Mouse (Mus musculus): Measurements from ENCODE around the gene Coa3.

Coa3 gene

GRCm38 (mm10) chr11:101282896-101283295, 4.0 kb upstream of the Coa3 start:
- DNase-seq (ENCODE audit: low spot score in 2 of 2): no peak

GRCm38 (mm10) chr11:101280837-101281236, 1.9 kb upstream of the Coa3 start:
- DNase-seq (ENCODE audit: low spot score in 2 of 2): no peak

DNA sequence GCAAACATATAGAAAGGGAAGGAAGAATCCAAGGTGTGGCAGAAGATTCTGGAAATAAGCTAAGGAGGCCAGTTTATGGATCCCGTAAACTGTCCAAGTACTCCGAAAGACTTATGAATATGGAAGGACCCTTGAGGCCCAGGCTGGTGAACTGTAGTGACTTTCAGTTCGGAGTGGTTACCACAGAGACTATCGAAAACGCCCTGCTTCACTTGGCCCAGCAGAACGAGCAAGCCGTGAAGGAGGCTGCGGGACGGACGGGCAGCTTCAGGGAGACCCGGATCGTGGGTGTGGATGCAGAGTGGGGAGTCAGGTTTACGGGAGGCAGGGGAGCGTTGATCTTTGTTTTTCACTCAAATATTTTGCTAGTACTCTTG, 267 bp upstream of the Coa3 start:
- no peak for DNase-seq (ENCODE audit: low spot score in 2 of 2)

- DNase-seq (ENCODE audit: low spot score in 2 of 2): no peak
Measured at GRCm38 (mm10) chr11:101277381-101278222, 1.3 kb downstream of the Coa3 start.

DNA sequence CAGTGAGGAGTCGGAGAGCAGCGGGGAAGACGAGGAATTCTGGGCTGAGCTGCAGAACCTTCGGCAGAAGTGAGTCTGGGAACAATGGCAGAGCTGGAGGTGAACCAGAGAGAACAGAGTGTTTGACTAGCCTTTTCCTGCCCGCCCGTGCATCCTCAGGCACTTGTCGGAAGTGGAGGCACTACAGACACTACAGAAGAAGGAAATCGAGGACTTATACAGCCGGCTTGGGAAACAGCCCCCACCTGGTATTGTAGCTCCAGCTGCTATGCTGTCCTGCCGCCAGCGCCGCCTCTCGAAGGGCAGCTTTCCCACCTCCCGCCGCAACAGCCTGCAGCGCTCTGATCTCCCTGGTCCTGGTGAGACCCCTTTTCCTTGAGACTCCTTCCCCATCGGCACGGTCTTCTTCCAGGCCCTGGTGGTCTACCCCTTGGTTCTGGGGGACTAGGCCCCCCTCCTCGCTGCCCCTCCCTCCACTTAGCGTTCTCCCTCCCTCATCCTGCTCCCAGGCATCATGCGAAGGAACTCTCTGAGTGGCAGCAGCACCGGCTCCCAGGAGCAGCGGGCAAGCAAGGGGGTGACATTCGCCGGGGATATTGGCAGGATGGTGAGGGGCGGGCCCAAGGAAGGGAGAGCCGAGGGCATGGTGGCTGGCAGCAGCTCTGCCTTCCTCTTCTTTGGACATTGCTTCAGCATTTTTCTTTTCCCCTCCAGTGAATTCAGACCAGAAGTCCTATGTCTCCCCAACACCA, 2.4 kb downstream of the Coa3 start:
- no peak for DNase-seq (ENCODE audit: low spot score in 2 of 2)

- no peak for DNase-seq (ENCODE audit: low spot score in 2 of 2)
Measured at GRCm38 (mm10) chr11:101275309-101275708, 3.6 kb downstream of the Coa3 start.

- DNase-seq (ENCODE audit: low spot score in 2 of 2): no peak
Measured at GRCm38 (mm10) chr11:101272446-101272845, 6.5 kb downstream of the Coa3 start.

GRCm38 (mm10) chr11:101269577-101270116, 9.3 kb downstream of the Coa3 start:
- no peak for DNase-seq (ENCODE audit: low spot score in 2 of 2)

- DNase-seq (ENCODE audit: low spot score in 2 of 2): no peak
Measured at GRCm38 (mm10) chr11:101265906-101266305, 13.0 kb downstream of the Coa3 start.

- DNase-seq (ENCODE audit: low spot score in 2 of 2): no peak
Measured at GRCm38 (mm10) chr11:101264954-101265471, 13.9 kb downstream of the Coa3 start.

GRCm38 (mm10) chr11:101263989-101264280, 15.0 kb downstream of the Coa3 start:
- DNase-seq (ENCODE audit: low spot score in 2 of 2): no peak

- no peak for DNase-seq (ENCODE audit: low spot score in 2 of 2)
Measured at GRCm38 (mm10) chr11:101263138-101263988, 15.6 kb downstream of the Coa3 start.

GRCm38 (mm10) chr11:101262272-101262967, 16.5 kb downstream of the Coa3 start:
- DNase-seq (ENCODE audit: low spot score in 2 of 2): no peak

DNA sequence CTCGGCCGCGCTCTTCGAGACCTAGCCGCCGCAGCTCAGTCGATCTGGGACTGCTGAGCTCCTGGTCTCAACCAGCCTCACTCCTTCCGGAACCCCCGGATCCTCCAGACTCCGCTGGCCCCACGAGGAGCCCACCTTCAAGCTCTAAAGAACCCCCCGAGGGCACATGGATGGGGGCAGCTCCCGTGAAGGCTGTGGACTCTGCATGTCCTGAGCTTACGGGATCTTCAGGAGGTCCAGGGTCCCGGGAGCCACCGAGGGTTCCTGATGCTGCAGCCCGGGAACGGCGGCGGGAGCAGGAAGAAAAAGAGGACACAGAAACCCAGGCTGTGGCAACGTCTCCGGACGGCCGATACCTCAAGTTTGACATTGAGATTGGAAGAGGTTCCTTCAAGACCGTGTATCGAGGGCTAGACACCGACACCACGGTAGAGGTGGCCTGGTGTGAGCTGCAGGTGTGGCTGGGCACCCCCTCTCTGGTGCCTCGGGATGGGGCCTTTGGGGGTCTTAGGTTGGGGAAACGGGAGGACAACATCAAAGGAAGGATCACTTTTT, 18.0 kb downstream of the Coa3 start:
- DNase-seq (ENCODE audit: low spot score in 2 of 2): no peak

DNA sequence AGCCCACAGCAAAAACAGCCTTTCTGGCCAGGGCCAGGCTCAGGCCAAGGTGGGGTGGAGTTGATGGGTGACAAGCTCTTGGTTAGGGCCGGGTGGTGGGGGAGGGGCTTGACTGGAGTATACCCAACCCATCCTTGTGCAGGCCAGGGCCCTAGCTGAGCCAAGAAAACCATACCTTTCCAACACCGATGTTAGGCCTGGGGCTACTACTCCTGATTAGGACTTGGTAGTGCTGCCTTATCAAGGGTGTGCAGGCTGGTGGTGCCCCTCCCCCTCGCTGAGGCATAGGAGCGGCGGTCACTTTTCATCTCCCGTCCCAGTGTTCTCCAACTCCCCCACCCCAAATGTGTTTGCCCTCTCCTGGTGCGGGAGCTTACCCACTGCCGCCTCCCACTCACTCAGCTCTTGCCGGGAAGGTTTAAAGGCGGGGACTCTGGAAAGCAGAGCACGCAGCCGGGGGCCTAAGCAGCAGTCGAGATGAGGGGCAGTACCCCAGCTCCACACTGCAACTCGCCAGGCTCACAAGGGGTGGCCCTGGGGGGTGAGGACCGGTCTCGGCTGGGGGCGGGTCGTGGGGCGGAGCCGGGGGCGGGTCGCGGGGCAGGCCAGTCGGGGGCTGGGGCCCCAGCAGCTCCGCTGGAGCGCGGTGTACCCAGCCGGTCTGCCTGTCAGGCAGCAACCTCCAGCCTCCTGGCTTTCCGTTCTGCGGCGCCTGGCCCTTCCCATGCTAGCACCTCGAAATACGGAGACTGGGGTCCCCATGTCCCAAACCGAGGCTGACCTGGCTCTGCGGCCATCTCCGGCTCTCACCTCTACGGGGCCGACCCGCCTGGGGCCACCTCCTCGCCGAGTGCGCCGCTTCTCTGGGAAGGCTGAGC, 18.7 kb downstream of the Coa3 start, which contains the start of gene Wnk4:
TSS of gene Wnk4 (plus strand) at position 620 of the 878 bp plus-strand sequence.
- DNase-seq (ENCODE audit: low spot score in 2 of 2): peak; percentile 59 to 63

GRCm38 (mm10) chr11:101259261-101259712, 19.6 kb downstream of the Coa3 start:
- no peak for DNase-seq (ENCODE audit: low spot score in 2 of 2)

GRCm38 (mm10) chr11:101255826-101256775, 22.8 kb downstream of the Coa3 start:
- no peak for DNase-seq (ENCODE audit: low spot score in 2 of 2)

DNA sequence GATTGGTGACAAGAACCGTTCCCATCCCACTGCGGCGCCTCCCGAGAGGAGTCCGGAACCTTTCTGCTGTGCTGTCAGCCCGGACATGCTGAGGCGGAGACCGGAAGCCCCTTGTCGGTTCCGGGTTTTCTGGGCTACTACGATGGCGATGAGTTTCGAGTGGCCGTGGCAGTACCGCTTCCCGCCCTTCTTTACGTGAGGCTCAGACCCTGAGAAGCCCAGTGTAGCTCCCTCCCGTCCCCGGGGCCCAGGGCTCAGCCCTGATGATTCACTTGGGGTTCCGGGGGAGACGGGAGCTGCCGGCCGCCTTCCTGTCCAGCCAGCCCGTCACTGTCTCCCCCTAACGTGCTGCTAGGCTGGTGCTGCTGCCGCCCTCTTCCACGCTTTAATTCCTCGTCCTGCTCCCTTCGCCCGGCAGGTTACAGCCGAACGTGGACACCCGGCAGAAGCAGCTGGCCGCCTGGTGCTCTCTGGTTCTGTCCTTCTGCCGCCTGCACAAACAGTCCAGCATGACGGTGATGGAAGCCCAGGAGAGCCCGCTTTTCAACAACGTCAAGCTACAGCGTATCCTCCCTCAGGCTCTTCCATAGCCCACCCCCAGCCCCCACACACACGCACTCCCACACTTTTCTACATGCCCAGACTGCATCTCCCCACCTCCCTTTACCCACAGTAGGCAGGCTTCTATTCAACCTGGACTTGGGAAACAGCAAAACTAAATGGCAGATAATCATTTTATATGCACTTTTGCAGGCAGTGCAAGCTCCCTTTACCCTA, 25.1 kb downstream of the Coa3 start, which contains the start of gene Vps25:
TSS of gene Vps25 (plus strand) at position 95 of the 777 bp plus-strand sequence.
- peak; percentile 73 to 84 for DNase-seq (ENCODE audit: low spot score in 2 of 2)
